Comparison of ENCODE assay signal across 11 mouse cellular contexts in the genomic region with DNA sequence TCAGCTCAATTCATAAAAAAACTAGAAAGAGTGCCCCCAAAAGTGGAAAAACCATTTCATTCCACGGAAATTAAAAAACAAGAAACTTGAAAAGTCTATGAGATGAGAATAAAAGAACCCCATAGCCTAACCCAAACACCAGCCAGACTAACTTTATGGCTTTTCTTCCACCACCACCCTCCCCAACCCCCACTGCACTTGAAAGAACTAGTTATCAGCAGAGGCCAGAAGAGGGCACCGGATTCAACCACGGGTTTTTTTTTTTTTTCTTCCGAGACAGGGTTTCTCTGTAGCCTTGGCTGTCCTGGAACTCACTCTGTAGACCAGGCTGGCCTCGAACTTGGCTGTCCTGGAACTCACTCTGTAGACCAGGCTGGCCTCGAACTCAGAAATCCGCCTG. TPM values are rescaled to one million over a fixed set of nuclear protein-coding genes. Genes with fewer than 3 reads are reported as not detected.
DNase-seq lines count a peak whose midpoint lies in the region; ATAC-seq and TF ChIP-seq lines count a peak whose summit lies in the region.
"Had no signal": no experiment of that assay in that cellular context is flagged by ENCODE, and none has a peak within 500 bp of the region (broad histone marks: within the 10 kb centered on the region; RNA-seq: fewer than 3 reads in every experiment).

No protein-coding gene starts in this region.

- H3K4me1 ChIP-seq in megakaryocyte, embryonic 14.5 days = peaks cover 50% of the 10 kb centered on the region
- peaks cover 16% of the 10 kb centered on the region for H3K4me1 ChIP-seq in embryonic facial prominence, embryonic 10.5 days

- WGBS in embryonic facial prominence, embryonic 10.5 days = 66% methylated on average over 7 of the region's 7 CpGs

- peak; percentile 71 for DNase-seq in CD4-positive, CD25-positive, alpha-beta regulatory T cell, adult 2 months (ENCODE audit: low read depth, low spot score)
- no peak for DNase-seq in embryonic facial prominence, embryonic 10.5 days (ENCODE audit: low spot score)
- no peak for DNase-seq in layer of hippocampus, adult 9-10 months (ENCODE audit: low spot score)
- DNase-seq in gastrocnemius, adult 2 months = no peak
- DNase-seq: gastrocnemius, postnatal 36 days had no signal

- ATAC-seq in CD4-positive, CD25-positive, alpha-beta regulatory T cell, adult 4 months = no peak
- no peak for ATAC-seq in megakaryocyte, adult 5-6 weeks (ENCODE audit: poor library complexity, severe bottlenecking)
- ATAC-seq in megakaryocyte-erythroid progenitor cell, adult 5-6 weeks (replicated peaks; ENCODE audit: low FRiP score, low TSS enrichment, poor library complexity, severe bottlenecking) = peak; percentile 39; the same call in 1 of the 2 replicates

- peak overlapping the region; percentile 80 for H3K4me3 ChIP-seq in megakaryocyte, embryonic 14.5 days (replicated peaks)
- peak overlapping the region; percentile 99; the same call in 1 of the 2 replicates for H3K4me3 ChIP-seq in embryonic facial prominence, embryonic 10.5 days
- H3K4me3 ChIP-seq in gastrocnemius, adult 2 months = no peak overlapping the region

- TF ChIP-seq CTCF in gastrocnemius, adult 2 months (IDR thresholded peaks at IDR 0.05) = no peak

- H3K9me3 ChIP-seq in megakaryocyte, embryonic 14.5 days = no peaks in the 10 kb centered on the region
- H3K9me3 ChIP-seq in embryonic facial prominence, embryonic 10.5 days = no peaks in the 10 kb centered on the region
- H3K9me3 ChIP-seq: midbrain, embryonic 12.5 days had no signal

- H3K27ac ChIP-seq in embryonic facial prominence, embryonic 10.5 days (replicated peaks) = no peak overlapping the region
- no peak overlapping the region for H3K27ac ChIP-seq in gastrocnemius, adult 2 months
- H3K27ac ChIP-seq: midbrain, embryonic 12.5 days had no signal

- H3K27me3 ChIP-seq in megakaryocyte, embryonic 14.5 days (replicated peaks) = no peaks in the 10 kb centered on the region
- H3K27me3 ChIP-seq in embryonic facial prominence, embryonic 10.5 days (replicated peaks; ENCODE audit: low read depth, poor library complexity, severe bottlenecking) = no peaks in the 10 kb centered on the region
- H3K27me3 ChIP-seq: midbrain, embryonic 12.5 days had no signal

- intact Hi-C loops in gastrocnemius, adult 2 months (cut with DNase I) = loop anchor here (5.0 kb wide), 1 partner anchor 109 kb away; no protein-coding TSS in a partner anchor

- H3K36me3 ChIP-seq in megakaryocyte, embryonic 14.5 days (replicated peaks; ENCODE audit: low read length) = peaks cover 7% of the 10 kb centered on the region
- peaks cover 7% of the 10 kb centered on the region; the same call in 1 of the 2 replicates for H3K36me3 ChIP-seq in embryonic facial prominence, embryonic 10.5 days (replicated peaks)
- H3K36me3 ChIP-seq: midbrain, embryonic 12.5 days had no signal

RNA-seq across cellular contexts. Expression of gene Ppm1g, which starts 2.2 kb away (rescaled TPM):
- polyA plus RNA-seq in CD4-positive, CD25-positive, alpha-beta regulatory T cell, adult 4 months (2017; shearing (Covaris generic)) = 10 to 100 TPM; 45.9 to 50.4 TPM
- polyA plus RNA-seq in megakaryocyte, embryonic 14.5 days (2012; ENCODE audit: insufficient read depth, low replicate concordance) = 188 and 232 TPM in 2 replicates
- total RNA-seq in megakaryocyte, adult 5-6 weeks (2015) = 54.8 and 69.0 TPM in 2 replicates
- 107 and 121 TPM in 2 replicates for total RNA-seq in megakaryocyte, adult 5-6 weeks (2017)
- polyA plus RNA-seq in embryonic facial prominence, embryonic 10.5 days (2016; fragmentation: Nextera tagmentation; extraction: Ambion mirVana) = 185 and 197 TPM in 2 replicates
- total RNA-seq in megakaryocyte-erythroid progenitor cell, adult 5-6 weeks (2014; fragmentation: Nextera tagmentation) = 295 and 300 TPM in 2 replicates
- total RNA-seq in megakaryocyte-erythroid progenitor cell, adult 5-6 weeks (2017) = 329 and 355 TPM in 2 replicates
- 10 to 100 TPM; 41.1 to 45.7 TPM for total RNA-seq in gastrocnemius, adult 2 months (2021)

RNA-seq across cellular contexts. Expression of gene Zfp513, which starts 16.2 kb away (rescaled TPM):
- 1 to 10 TPM; 4.6 to 6.7 TPM for polyA plus RNA-seq in CD4-positive, CD25-positive, alpha-beta regulatory T cell, adult 4 months (2017; shearing (Covaris generic))
- 34.2 and 67.1 TPM in 2 replicates for polyA plus RNA-seq in megakaryocyte, embryonic 14.5 days (2012; ENCODE audit: insufficient read depth, low replicate concordance)
- total RNA-seq in megakaryocyte, adult 5-6 weeks (2015) = 8.9 and 10.1 TPM in 2 replicates
- total RNA-seq in megakaryocyte, adult 5-6 weeks (2017) = 7.2 and 8.1 TPM in 2 replicates
- 11.4 and 12.3 TPM in 2 replicates for polyA plus RNA-seq in embryonic facial prominence, embryonic 10.5 days (2016; fragmentation: Nextera tagmentation; extraction: Ambion mirVana)
- total RNA-seq in megakaryocyte-erythroid progenitor cell, adult 5-6 weeks (2014; fragmentation: Nextera tagmentation) = 5.3 and 5.5 TPM in 2 replicates
- total RNA-seq in megakaryocyte-erythroid progenitor cell, adult 5-6 weeks (2017) = 3.2 and 5.6 TPM in 2 replicates
- 1 to 10 TPM; 6.2 to 7.1 TPM for total RNA-seq in gastrocnemius, adult 2 months (2021)

RNA-seq across cellular contexts. Expression of gene Nrbp1, which starts 22.4 kb away (rescaled TPM):
- 10 to 100 TPM; 91.5 to 96.5 TPM for polyA plus RNA-seq in CD4-positive, CD25-positive, alpha-beta regulatory T cell, adult 4 months (2017; shearing (Covaris generic))
- polyA plus RNA-seq in megakaryocyte, embryonic 14.5 days (2012; ENCODE audit: insufficient read depth, low replicate concordance) = 25.6 and 48.2 TPM in 2 replicates
- 57.2 and 64.1 TPM in 2 replicates for total RNA-seq in megakaryocyte, adult 5-6 weeks (2015)
- 112 and 114 TPM in 2 replicates for total RNA-seq in megakaryocyte, adult 5-6 weeks (2017)
- 140 and 143 TPM in 2 replicates for polyA plus RNA-seq in embryonic facial prominence, embryonic 10.5 days (2016; fragmentation: Nextera tagmentation; extraction: Ambion mirVana)
- 43.4 and 51.1 TPM in 2 replicates for total RNA-seq in megakaryocyte-erythroid progenitor cell, adult 5-6 weeks (2014; fragmentation: Nextera tagmentation)
- 64.9 and 75.5 TPM in 2 replicates for total RNA-seq in megakaryocyte-erythroid progenitor cell, adult 5-6 weeks (2017)
- total RNA-seq in gastrocnemius, adult 2 months (2021) = 10 to 100 TPM; 51.3 to 58.5 TPM

RNA-seq across cellular contexts. Expression of gene Gm9970, which starts 22.7 kb away (rescaled TPM):
- not detected for polyA plus RNA-seq in CD4-positive, CD25-positive, alpha-beta regulatory T cell, adult 4 months (2017; shearing (Covaris generic))
- not detected in 2 replicates for polyA plus RNA-seq in megakaryocyte, embryonic 14.5 days (2012; ENCODE audit: insufficient read depth, low replicate concordance)
- total RNA-seq in megakaryocyte, adult 5-6 weeks (2015) = not detected in 2 replicates
- total RNA-seq in megakaryocyte, adult 5-6 weeks (2017) = not detected in 2 replicates
- polyA plus RNA-seq in embryonic facial prominence, embryonic 10.5 days (2016; fragmentation: Nextera tagmentation; extraction: Ambion mirVana) = 0.40 TPM in 1 of 2 replicates, not detected in the other
- not detected in 2 replicates for total RNA-seq in megakaryocyte-erythroid progenitor cell, adult 5-6 weeks (2014; fragmentation: Nextera tagmentation)
- not detected in 2 replicates for total RNA-seq in megakaryocyte-erythroid progenitor cell, adult 5-6 weeks (2017)
- not detected for total RNA-seq in gastrocnemius, adult 2 months (2021)
- total RNA-seq: adrenal gland, postnatal 36 days; gastrocnemius, postnatal 36 days had no signal

RNA-seq across cellular contexts. Expression of gene Eif2b4, which starts 25.1 kb away (rescaled TPM):
- 10 to 100 TPM; 47.9 to 49.1 TPM for polyA plus RNA-seq in CD4-positive, CD25-positive, alpha-beta regulatory T cell, adult 4 months (2017; shearing (Covaris generic))
- polyA plus RNA-seq in megakaryocyte, embryonic 14.5 days (2012; ENCODE audit: insufficient read depth, low replicate concordance) = 92.1 and 146 TPM in 2 replicates
- total RNA-seq in megakaryocyte, adult 5-6 weeks (2015) = 21.9 and 25.2 TPM in 2 replicates
- 21.3 and 31.5 TPM in 2 replicates for total RNA-seq in megakaryocyte, adult 5-6 weeks (2017)
- polyA plus RNA-seq in embryonic facial prominence, embryonic 10.5 days (2016; fragmentation: Nextera tagmentation; extraction: Ambion mirVana) = 81.4 and 91.1 TPM in 2 replicates
- 116 and 148 TPM in 2 replicates for total RNA-seq in megakaryocyte-erythroid progenitor cell, adult 5-6 weeks (2014; fragmentation: Nextera tagmentation)
- total RNA-seq in megakaryocyte-erythroid progenitor cell, adult 5-6 weeks (2017) = 40.0 and 59.0 TPM in 2 replicates
- 10 to 100 TPM; 39.5 to 53.9 TPM for total RNA-seq in gastrocnemius, adult 2 months (2021)
